Comparison of ENCODE assay signal across 15 mouse cellular contexts in the genomic region with DNA sequence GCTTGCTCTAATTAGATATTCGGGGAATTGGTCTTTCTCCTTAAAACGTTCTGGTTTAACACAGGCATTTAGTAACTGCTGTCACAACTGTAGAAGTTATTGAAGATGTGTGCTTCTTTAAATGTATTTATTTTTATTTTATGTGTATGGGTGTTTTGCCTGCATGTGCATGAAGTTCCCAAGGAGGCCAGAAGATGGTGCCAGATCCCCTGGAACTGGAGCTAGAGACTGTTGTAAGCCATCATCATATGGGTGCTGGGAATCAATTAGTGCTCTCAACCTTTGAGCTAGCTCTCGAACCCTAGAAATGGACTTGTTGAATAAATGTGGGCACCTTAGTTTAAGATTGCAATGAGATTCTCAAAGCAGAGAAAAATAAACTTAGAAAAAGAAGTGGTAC. TPM values are rescaled to one million over a fixed set of nuclear protein-coding genes. Genes with fewer than 3 reads are reported as not detected.
DNase-seq lines count a peak whose midpoint lies in the region; ATAC-seq and TF ChIP-seq lines count a peak whose summit lies in the region.
"Had no signal": no experiment of that assay in that cellular context is flagged by ENCODE, and none has a peak within 500 bp of the region (broad histone marks: within the 10 kb centered on the region; RNA-seq: fewer than 3 reads in every experiment).

No protein-coding gene starts in this region.

- H3K27ac ChIP-seq in forebrain, postnatal 0 days (ENCODE audit: low read depth, low read length), result no peak overlapping the region
- H3K27ac ChIP-seq in forebrain, embryonic 11.5 days (ENCODE audit: low read depth, low read length), result no peak overlapping the region
- H3K27ac ChIP-seq in layer of hippocampus, adult 2 months, result no peak overlapping the region
- H3K27ac ChIP-seq: embryonic facial prominence, embryonic 10.5 days; forebrain, embryonic 10.5 days; heart, embryonic 13.5 days; midbrain, embryonic 10.5 days had no signal

- peak; percentile 34 for TF ChIP-seq CTCF in forebrain, postnatal 0 days (IDR thresholded peaks at IDR 0.05; ENCODE audit: low read depth)
- peak; percentile 49 for TF ChIP-seq CTCF in layer of hippocampus, adult 2 months (conservative IDR thresholded peaks at IDR 0.05)

- H3K9me3 ChIP-seq in forebrain, postnatal 0 days (ENCODE audit: low read length), result peaks cover 6% of the 10 kb centered on the region; the same call in 1 of the 2 replicates
- H3K9me3 ChIP-seq in forebrain, embryonic 11.5 days (ENCODE audit: control insufficient read depth, low read length), result no peaks in the 10 kb centered on the region; the same call in 1 of the 2 replicates

- DNase-seq in forebrain, postnatal 0 days, result no peak
- no peak for DNase-seq in forebrain, embryonic 11.5 days (ENCODE audit: low spot score)
- DNase-seq in layer of hippocampus, adult 2 months (ENCODE audit: low spot score in 2 of 2), result no peak
- DNase-seq in layer of hippocampus, postnatal 10 days (ENCODE audit: low spot score in 2 of 2), result no peak
- DNase-seq in A20 (ENCODE audit: low read depth, low spot score) (peak; percentile 44), R1 (ENCODE audit: low read depth, low spot score) (peak; percentile 59)
- no peak for DNase-seq in frontal cortex, adult 2 months (ENCODE audit: extremely low spot score in 1 of 2, low spot score in 1 of 2)
- DNase-seq: cerebellum, adult 9-10 months; spleen, adult 18-20 months had no signal

- H3K36me3 ChIP-seq in forebrain, postnatal 0 days (ENCODE audit: insufficient read depth), result no peaks in the 10 kb centered on the region
- H3K36me3 ChIP-seq in forebrain, embryonic 11.5 days (ENCODE audit: control insufficient read depth, insufficient read depth, low read length), result no peaks in the 10 kb centered on the region
- H3K36me3 ChIP-seq: embryonic facial prominence, embryonic 10.5 days; forebrain, embryonic 10.5 days; heart, embryonic 13.5 days; midbrain, embryonic 10.5 days had no signal

- no peaks in the 10 kb centered on the region for H3K27me3 ChIP-seq in forebrain, postnatal 0 days (ENCODE audit: insufficient read depth, low read length)
- no peaks in the 10 kb centered on the region for H3K27me3 ChIP-seq in forebrain, embryonic 11.5 days (ENCODE audit: control insufficient read depth, insufficient read depth, low read length)
- H3K27me3 ChIP-seq: heart, embryonic 13.5 days had no signal

- no peaks in the 10 kb centered on the region for H3K4me1 ChIP-seq in forebrain, postnatal 0 days (ENCODE audit: insufficient read depth)
- no peaks in the 10 kb centered on the region for H3K4me1 ChIP-seq in forebrain, embryonic 11.5 days (replicated peaks; ENCODE audit: control insufficient read depth, insufficient read depth, low read length)
- H3K4me1 ChIP-seq: embryonic facial prominence, embryonic 10.5 days; forebrain, embryonic 10.5 days; midbrain, embryonic 10.5 days had no signal

- H3K9ac ChIP-seq in forebrain, postnatal 0 days, result no peak overlapping the region
- no peak overlapping the region for H3K9ac ChIP-seq in forebrain, embryonic 11.5 days (ENCODE audit: low read length)
- H3K9ac ChIP-seq: heart, embryonic 13.5 days had no signal

- 73% methylated on average over 3 of the region's 3 CpGs for WGBS in forebrain, postnatal 0 days
- WGBS in forebrain, embryonic 11.5 days, result 72% methylated on average over 3 of the region's 3 CpGs

- no peak overlapping the region for H3K4me3 ChIP-seq in forebrain, postnatal 0 days (ENCODE audit: low read depth, low read length)
- H3K4me3 ChIP-seq in forebrain, embryonic 11.5 days (ENCODE audit: low read depth, low read length), result no peak overlapping the region
- no peak overlapping the region for H3K4me3 ChIP-seq in layer of hippocampus, adult 2 months
- H3K4me3 ChIP-seq: embryonic facial prominence, embryonic 10.5 days; forebrain, embryonic 10.5 days; heart, embryonic 13.5 days; midbrain, embryonic 10.5 days had no signal

- no peak overlapping the region for H3K4me2 ChIP-seq in forebrain, postnatal 0 days (ENCODE audit: low read depth)
- H3K4me2 ChIP-seq in forebrain, embryonic 11.5 days (ENCODE audit: low read depth, low read length, severe bottlenecking), result no peak overlapping the region
- H3K4me2 ChIP-seq: heart, embryonic 13.5 days had no signal

- ATAC-seq in forebrain, postnatal 0 days, result no peak
- ATAC-seq in forebrain, embryonic 11.5 days (replicated peaks; ENCODE audit: low FRiP score), result no peak
- no peak for ATAC-seq in frontal cortex, adult (ENCODE audit: low TSS enrichment)
- ATAC-seq: hindbrain, embryonic 16.5 days had no signal

RNA-seq across cellular contexts. Expression of a gene that starts 27.1 kb away (rescaled TPM):
- 43.3 and 44.0 TPM in 2 replicates for total RNA-seq in forebrain, postnatal 0 days (2014; rRNA removed)
- polyA plus RNA-seq in forebrain, postnatal 0 days (2015; fragmentation: Nextera tagmentation; extraction: Ambion mirVana), result 19.2 and 25.4 TPM in 2 replicates
- polyA plus RNA-seq in forebrain, embryonic 11.5 days (2014; fragmentation: Nextera tagmentation; extraction: Ambion mirVana), result 44.8 and 48.0 TPM in 2 replicates
- 10 to 100 TPM; 24.8 to 28.4 TPM for total RNA-seq in layer of hippocampus, adult 2 months (2021)
- 10 to 100 TPM; 38.9 to 40.4 TPM for total RNA-seq in layer of hippocampus, postnatal 10 days (2021)
- polyA plus RNA-seq in frontal cortex, adult 2 months (2012; rRNA removed), result 20.8 and 21.9 TPM in 2 replicates

RNA-seq across cellular contexts. Expression of a gene that starts 42.8 kb away (rescaled TPM):
- total RNA-seq in forebrain, postnatal 0 days (2014; rRNA removed), result 244 and 250 TPM in 2 replicates
- 90.5 and 118 TPM in 2 replicates for polyA plus RNA-seq in forebrain, postnatal 0 days (2015; fragmentation: Nextera tagmentation; extraction: Ambion mirVana)
- polyA plus RNA-seq in forebrain, embryonic 11.5 days (2014; fragmentation: Nextera tagmentation; extraction: Ambion mirVana), result 118 and 129 TPM in 2 replicates
- total RNA-seq in layer of hippocampus, adult 2 months (2021), result 10 to 100 TPM; 93.4 to 96.9 TPM
- 100 to 1,000 TPM; 128 to 135 TPM for total RNA-seq in layer of hippocampus, postnatal 10 days (2021)
- 68.8 and 86.9 TPM in 2 replicates for polyA plus RNA-seq in frontal cortex, adult 2 months (2012; rRNA removed)

Comparison
In these comparisons a context has a peak if more than half of its experiments do, and no peak if none do; other contexts are left out.
1. DNase-seq: peak in A20 (single experiment) and R1 (single experiment); none in forebrain, postnatal 0 days (single experiment), forebrain, embryonic 11.5 days (single experiment), layer of hippocampus, adult 2 months (0 of 2), layer of hippocampus, postnatal 10 days (0 of 2) and frontal cortex, adult 2 months (0 of 2).